Mouse (Mus musculus) limb, embryonic 14.5 days (tissue): ENCODE data around the gene Gper1. TPM values are rescaled to one million over a fixed set of nuclear protein-coding genes. Genes with fewer than 3 reads are reported as not detected.

ENCODE experiments used
- ATAC-seq: fragments of 200-750 bp; cut with Nextera tagmentation; 2 replicates; pipeline ENCODE4 v1.8.0; 2017; ENCODE audit warnings: low read depth, moderate number of reproducible peaks, moderate TSS enrichment; ENCODE audit not compliant: low FRiP score
- DNase-seq: peaks from one replicate; pipeline ENCODE4 v3.0.0-alpha.2; 2015; ENCODE audit warnings: low spot score
- H3K27ac ChIP-seq: fragments of 300-500 bp; sonication (generic); replicated peaks from 2 replicates; pipeline ENCODE4 v1.5.1; 2014; ENCODE audit warnings: low read depth, mild to moderate bottlenecking, low read length, moderate library complexity, mixed read lengths
- H3K27me3 ChIP-seq: fragments of 300-500 bp; sonication (generic); 2 replicates; pipeline ENCODE4 v1.6.1; 2014; ENCODE audit warnings: low read length, mixed read lengths; ENCODE audit not compliant: control insufficient read depth, insufficient read depth
- H3K36me3 ChIP-seq: fragments of 300-500 bp; sonication (generic); 2 replicates; pipeline ENCODE4 v1.6.1; 2014; ENCODE audit warnings: mild to moderate bottlenecking, low read length, moderate library complexity, mixed read lengths; ENCODE audit not compliant: control insufficient read depth, insufficient read depth
- H3K4me1 ChIP-seq: fragments of 300-500 bp; sonication (generic); 2 replicates; pipeline ENCODE4 v1.6.1; 2014; ENCODE audit warnings: antibody characterized with exemption, low read length, mixed read lengths; ENCODE audit not compliant: control insufficient read depth, insufficient read depth
- H3K4me2 ChIP-seq: fragments of 300-500 bp; sonication (generic); replicated peaks from 2 replicates; pipeline ENCODE4 v1.6.1; 2014; ENCODE audit warnings: low read depth, mild to moderate bottlenecking, low read length, moderate library complexity; ENCODE audit not compliant: severe bottlenecking
- H3K4me3 ChIP-seq: fragments of 300-500 bp; sonication (generic); replicated peaks from 2 replicates; pipeline ENCODE4 v1.5.1; 2014; ENCODE audit warnings: low read length
- H3K9ac ChIP-seq: fragments of 300-500 bp; sonication (generic); 2 replicates; pipeline ENCODE4 v1.6.1; 2014; ENCODE audit warnings: mild to moderate bottlenecking, low read depth, low read length, moderate library complexity; ENCODE audit not compliant: severe bottlenecking
- H3K9me3 ChIP-seq: fragments of 300-500 bp; sonication (generic); 2 replicates; pipeline ENCODE4 v1.6.1; 2016; ENCODE audit warnings: low read length; ENCODE audit not compliant: control insufficient read depth
- POLR2A ChIP-seq: fragments of 200-500 bp; IDR thresholded peaks from 2 replicates; pipeline ENCODE4 v1.8.0; 2012; ENCODE audit warnings: inconsistent platforms, mild to moderate bottlenecking, moderate library complexity, borderline replicate concordance; ENCODE audit not compliant: insufficient read depth, insufficient read length; ENCODE audit errors: extremely low read depth
- WGBS: fragments of 180-500 bp; shearing (Covaris S2); extraction: QIAGEN DNeasy Blood & Tissue Kit; methylation state at CpG from one replicate; pipeline ENCODE4 v1.1.7; 2014; 5-methylcytosine and 5-hydroxymethylcytosine counted together
- polyA plus RNA-seq, 2 experiments: library from polyadenylated mRNA; depleted of rRNA in 1 of 2; stranded (reverse) in 1 of 2; unstranded in 1 of 2; fragments of >200 nt; fragmentation: Nextera tagmentation in 1 of 2; extraction: Ambion mirVana in 1 of 2; gene quantifications; 2 replicates each; pipeline versions ENCODE4 v1.2.1 to v1.2.3; 2012 to 2014

Gper1 gene
- polyA plus RNA-seq, 2 experiments = 4.7 to 6.7 TPM

DNA sequence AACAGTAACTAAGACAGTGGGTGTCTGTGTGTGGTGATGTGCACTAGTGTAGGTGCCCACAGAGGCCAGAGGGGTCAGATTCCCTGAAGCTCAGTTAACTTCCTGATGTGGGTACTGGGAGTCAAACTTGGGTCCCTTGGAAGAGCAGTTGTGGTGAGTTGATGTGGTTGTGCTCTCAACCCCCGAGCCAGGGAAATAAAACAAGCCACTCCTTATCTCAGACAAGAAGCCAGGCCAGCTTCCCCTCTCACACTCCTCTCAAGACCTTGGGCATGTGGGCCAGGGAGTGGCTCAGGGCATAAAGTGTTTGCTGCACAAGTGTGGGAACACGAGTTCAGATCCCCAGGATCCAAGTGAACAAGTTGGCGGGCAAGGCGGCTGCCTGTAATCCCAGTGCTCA is 43.9 kb downstream of the Gper1 start:
- H3K9ac ChIP-seq = no peak overlapping the region
- H3K4me2 ChIP-seq = no peak overlapping the region
- no peaks in the 10 kb centered on the region for H3K4me1 ChIP-seq
- no peak overlapping the region for H3K27ac ChIP-seq
- peaks cover 7% of the 10 kb centered on the region for H3K36me3 ChIP-seq
- DNase-seq = no peak
- WGBS = 65% methylated on average over 4 of the region's 4 CpGs
- H3K27me3 ChIP-seq = no peaks in the 10 kb centered on the region
- no peaks in the 10 kb centered on the region for H3K9me3 ChIP-seq
- TF ChIP-seq POLR2A = no peak
- no peak overlapping the region for H3K4me3 ChIP-seq
- no peak for ATAC-seq

GRCm38 (mm10) chr5:139467998-139468397 is 45.0 kb downstream of the Gper1 start:
- ATAC-seq (no peak), DNase-seq (no peak)
- no peaks in the 10 kb centered on the region for H3K4me1 ChIP-seq

DNA sequence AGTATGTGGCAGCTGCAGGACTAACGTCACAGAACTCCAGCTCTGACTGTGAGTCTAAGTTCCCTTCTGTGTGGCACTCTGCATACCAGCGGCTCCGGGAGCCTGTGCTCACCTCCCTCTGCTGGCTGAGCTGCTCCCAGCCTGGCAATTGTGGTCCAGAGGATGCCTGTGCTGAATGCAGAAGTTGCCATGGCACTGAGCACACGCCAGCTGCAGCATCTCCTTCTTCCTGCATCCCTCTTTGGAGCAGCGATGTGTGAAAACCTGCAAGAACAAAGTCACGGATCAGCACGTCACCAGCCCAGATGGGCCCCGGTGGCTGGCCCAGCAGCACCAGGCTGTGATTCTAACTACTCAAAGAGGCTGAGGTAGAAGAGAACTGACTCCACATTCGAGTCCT is 51.8 kb downstream of the Gper1 start:
- TF ChIP-seq POLR2A = no peak
- Histone ChIP-seq H3K4me1 (no peaks in the 10 kb centered on the region), H3K36me3 (peaks cover 81% of the 10 kb centered on the region), H3K9me3 (no peaks in the 10 kb centered on the region), H3K4me3 (no peak overlapping the region), H3K9ac (no peak overlapping the region), H3K27ac (no peak overlapping the region), H3K27me3 (no peaks in the 10 kb centered on the region), H3K4me2 (no peak overlapping the region)
- ATAC-seq (no peak), DNase-seq (no peak)
- WGBS = 96% methylated on average over 9 of the region's 9 CpGs

More at GRCm38 (mm10) chr5:139467998-139468397, 45.0 kb downstream of the Gper1 start:
- Histone ChIP-seq H3K4me3 (no peak overlapping the region), H3K36me3 (peaks cover 19% of the 10 kb centered on the region), H3K9me3 (no peaks in the 10 kb centered on the region), H3K27me3 (no peaks in the 10 kb centered on the region), H3K9ac (no peak overlapping the region), H3K27ac (no peak overlapping the region), H3K4me2 (no peak overlapping the region)
- WGBS = 53% methylated on average over 5 of the region's 5 CpGs
- no peak for TF ChIP-seq POLR2A

Other genes with a start within 250 kb of the Gper1 start
- 65.3 and 67.3 TPM in 2 replicates for gene Sun1, start 222.5 kb upstream of the Gper1 start, polyA plus RNA-seq (2012; rRNA removed)
- gene Sun1, start 222.5 kb upstream of the Gper1 start, polyA plus RNA-seq (2014; fragmentation: Nextera tagmentation; extraction: Ambion mirVana) = 50.0 and 53.7 TPM in 2 replicates
- gene Get4, start 170.8 kb upstream of the Gper1 start, polyA plus RNA-seq (2012; rRNA removed) = 136 and 149 TPM in 2 replicates
- gene Get4, start 170.8 kb upstream of the Gper1 start, polyA plus RNA-seq (2014; fragmentation: Nextera tagmentation; extraction: Ambion mirVana) = 152 and 154 TPM in 2 replicates
- gene Adap1, start 97.5 kb upstream of the Gper1 start, polyA plus RNA-seq (2012; rRNA removed) = 2.5 and 2.9 TPM in 2 replicates
- gene Adap1, start 97.5 kb upstream of the Gper1 start, polyA plus RNA-seq (2014; fragmentation: Nextera tagmentation; extraction: Ambion mirVana) = 1.7 and 2.7 TPM in 2 replicates
- gene Cox19, start 71.7 kb upstream of the Gper1 start, polyA plus RNA-seq (2012; rRNA removed) = 77.8 and 90.6 TPM in 2 replicates
- 108 and 111 TPM in 2 replicates for gene Cox19, start 71.7 kb upstream of the Gper1 start, polyA plus RNA-seq (2014; fragmentation: Nextera tagmentation; extraction: Ambion mirVana)
- 29.3 and 36.2 TPM in 2 replicates for gene Cyp2w1, start 70.5 kb upstream of the Gper1 start, polyA plus RNA-seq (2012; rRNA removed)
- 19.6 and 20.7 TPM in 2 replicates for gene Cyp2w1, start 70.5 kb upstream of the Gper1 start, polyA plus RNA-seq (2014; fragmentation: Nextera tagmentation; extraction: Ambion mirVana)
- gene Gpr146, start 45.5 kb upstream of the Gper1 start, polyA plus RNA-seq (2012; rRNA removed) = 1.9 and 2.4 TPM in 2 replicates
- gene Gpr146, start 45.5 kb upstream of the Gper1 start, polyA plus RNA-seq (2014; fragmentation: Nextera tagmentation; extraction: Ambion mirVana) = 2.3 and 2.5 TPM in 2 replicates
- gene C130050O18Rik, start 17.9 kb upstream of the Gper1 start, polyA plus RNA-seq (2012; rRNA removed) = 9.1 and 10.6 TPM in 2 replicates
- gene C130050O18Rik, start 17.9 kb upstream of the Gper1 start, polyA plus RNA-seq (2014; fragmentation: Nextera tagmentation; extraction: Ambion mirVana) = 6.4 and 7.5 TPM in 2 replicates
- 23.2 and 25.2 TPM in 2 replicates for gene 3110082I17Rik, start 37.4 kb downstream of the Gper1 start, polyA plus RNA-seq (2012; rRNA removed)
- 27.9 and 29.9 TPM in 2 replicates for gene 3110082I17Rik, start 37.4 kb downstream of the Gper1 start, polyA plus RNA-seq (2014; fragmentation: Nextera tagmentation; extraction: Ambion mirVana)
- gene Zfand2a, start 61.4 kb downstream of the Gper1 start, polyA plus RNA-seq (2012; rRNA removed) = 16.4 and 17.3 TPM in 2 replicates
- gene Zfand2a, start 61.4 kb downstream of the Gper1 start, polyA plus RNA-seq (2014; fragmentation: Nextera tagmentation; extraction: Ambion mirVana) = 6.2 and 6.8 TPM in 2 replicates
- gene Uncx, start 120.3 kb downstream of the Gper1 start, polyA plus RNA-seq (2012; rRNA removed) = 0.20 TPM in 2 replicates
- 0.07 and 0.12 TPM in 2 replicates for gene Uncx, start 120.3 kb downstream of the Gper1 start, polyA plus RNA-seq (2014; fragmentation: Nextera tagmentation; extraction: Ambion mirVana)